Mouse (Mus musculus) layer of hippocampus, postnatal 36 days (tissue): ENCODE data around the gene Nipal3. TPM values are rescaled to one million over a fixed set of nuclear protein-coding genes. Genes with fewer than 3 reads are reported as not detected.

ENCODE experiments used
- microRNA-seq, 2 experiments: library from miRNA; unstranded; fragments of <30 nt; microRNA quantifications; one replicate each; pipeline ENCODE4 v1.2.0; 2021
- total RNA-seq, 2 experiments: library from RNA; stranded (reverse); gene quantifications; 2 replicates each; pipeline ENCODE4 v1.2.3; 2021

Nipal3 gene
- total RNA-seq, 2 experiments from 2014 or later = 78.2 to 85.6 TPM

Small RNA genes within 50 kb of the gene (microRNA-seq; reads per million reads assigned to microRNA genes)
- gene Gm25317 = 0 reads per million in 2 experiments
- 393 to 426 reads per million in 2 experiments for gene Mir700

Other genes starting within 250 kb of the Nipal3 start
- 10 to 100 TPM; 36.3 to 40.6 TPM for gene Clic4, start 222.2 kb downstream of the Nipal3 start, total RNA-seq
- 100 to 1,000 TPM; 123 to 143 TPM for gene Srrm1, start 141.7 kb downstream of the Nipal3 start, total RNA-seq
- under 1 TPM; 0.47 to 0.56 TPM for gene Ncmap, start 96.8 kb downstream of the Nipal3 start, total RNA-seq
- gene Rcan3, start 61.2 kb downstream of the Nipal3 start, total RNA-seq = 10 to 100 TPM; 26.8 to 27.5 TPM
- 1 to 10 TPM; 1.1 to 1.8 TPM for gene Stpg1, start 248 bp downstream of the Nipal3 start, total RNA-seq
- gene Grhl3, start 78.6 kb upstream of the Nipal3 start, total RNA-seq = under 1 TPM; 0.66 to 0.70 TPM
- under 1 TPM; 0.08 to 0.10 TPM for gene Ifnlr1, start 191.2 kb upstream of the Nipal3 start, total RNA-seq
- not detected for gene Il22ra1, start 233.1 kb upstream of the Nipal3 start, total RNA-seq